Mouse (Mus musculus) layer of hippocampus, postnatal 25 days (tissue): ENCODE measurements around the gene Necap2. TPM values are rescaled to one million over a fixed set of nuclear protein-coding genes. Genes with fewer than 3 reads are reported as not detected.

ENCODE experiments used
- DNase-seq, 2 experiments: peaks; one replicate each; pipeline ENCODE4 v3.0.0; 2022; ENCODE audit warnings: mixed read lengths in 2 of 2, low spot score in 1 of 2; ENCODE audit errors: extremely low spot score in 1 of 2
- total RNA-seq, 2 experiments: library from RNA; stranded (reverse); gene quantifications; 2 replicates each; pipeline ENCODE4 v1.2.3; 2021

The Necap2 gene
- 10 to 100 TPM; 41.2 to 46.5 TPM for total RNA-seq

DNA sequence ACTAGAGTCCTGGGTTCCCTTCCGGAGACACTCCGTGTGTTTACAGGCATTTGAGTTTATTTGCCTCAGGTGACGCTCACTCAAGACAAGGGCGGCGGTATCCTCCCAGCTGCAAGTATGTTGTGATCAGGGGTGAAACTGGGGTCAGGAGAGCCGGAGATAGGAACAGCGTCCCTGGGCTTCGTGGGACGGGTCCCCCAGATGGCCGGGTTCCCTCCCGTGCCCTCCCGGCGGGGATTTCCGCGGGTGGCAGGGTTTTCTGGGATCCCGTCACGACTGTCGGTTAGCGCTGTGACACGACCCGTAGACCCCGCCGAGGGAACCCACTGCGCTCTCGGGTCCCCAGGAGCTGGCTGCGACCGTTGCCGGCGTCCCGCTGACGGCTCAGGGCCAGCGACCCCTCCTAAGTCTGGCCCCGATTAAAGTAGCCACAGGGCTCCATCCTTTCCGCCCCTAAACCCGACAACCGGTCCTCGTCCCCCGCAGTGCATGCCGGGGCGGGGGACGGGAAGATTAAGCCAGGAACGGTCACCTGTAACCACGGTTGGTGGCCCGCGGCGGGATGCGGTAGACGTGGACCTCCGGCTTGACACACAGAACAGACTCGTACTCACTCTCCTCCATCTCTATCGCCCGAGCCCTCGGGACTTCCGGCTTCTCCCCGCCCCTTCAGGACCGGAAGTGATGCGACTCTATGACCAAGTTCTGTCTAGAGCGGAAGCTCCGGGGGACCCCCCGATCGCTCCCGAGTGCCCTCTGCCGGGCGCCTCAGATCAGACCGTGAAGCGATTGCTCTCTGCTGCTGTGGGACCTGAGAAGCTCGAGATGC lies at the start of gene Necap2:
Necap2 (minus strand) TSS at position 677 of the 829 bp plus-strand sequence.
- DNase-seq: peak; percentile 88 to 95

DNA sequence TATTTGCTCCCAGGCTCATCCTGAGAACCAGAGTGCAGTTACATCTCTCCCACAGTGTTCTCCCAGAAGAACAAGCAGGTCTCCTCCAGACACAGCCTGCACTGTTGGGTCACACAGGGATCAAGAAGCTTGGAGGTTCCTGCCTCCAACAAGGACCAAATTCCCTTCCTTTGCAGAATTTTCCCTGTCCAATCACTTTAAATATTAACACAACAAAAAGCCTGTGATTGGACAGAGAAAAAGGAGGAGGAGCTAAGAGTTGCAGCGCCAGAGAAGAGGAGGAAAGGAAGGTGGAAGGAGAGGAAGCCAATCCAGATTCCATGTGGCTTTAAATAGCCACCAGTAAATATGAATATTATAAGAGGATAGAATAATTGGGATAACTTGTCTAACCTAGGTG lies 44.9 kb upstream of the Necap2 start:
- DNase-seq: no peak

DNA sequence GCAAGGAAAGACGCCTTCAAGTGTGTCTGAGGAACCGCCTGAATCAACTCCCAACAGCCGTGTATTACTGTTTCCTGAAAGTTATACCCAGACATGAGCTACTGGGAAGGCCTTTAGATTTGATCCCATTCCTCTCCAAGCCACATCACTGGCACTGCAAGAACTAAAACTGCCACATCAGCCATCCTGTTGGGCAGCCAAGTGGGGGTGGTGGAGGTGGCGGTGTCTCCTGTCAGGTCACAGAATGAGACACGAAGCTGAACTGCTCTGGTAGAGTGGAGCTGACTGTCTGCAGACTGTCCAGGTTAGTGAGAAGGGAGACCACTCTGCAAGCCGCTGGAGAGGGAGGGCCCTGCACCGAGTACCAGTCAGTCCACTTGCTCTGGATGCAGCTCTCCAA lies 44.5 kb upstream of the Necap2 start:
- no peak for DNase-seq

DNA sequence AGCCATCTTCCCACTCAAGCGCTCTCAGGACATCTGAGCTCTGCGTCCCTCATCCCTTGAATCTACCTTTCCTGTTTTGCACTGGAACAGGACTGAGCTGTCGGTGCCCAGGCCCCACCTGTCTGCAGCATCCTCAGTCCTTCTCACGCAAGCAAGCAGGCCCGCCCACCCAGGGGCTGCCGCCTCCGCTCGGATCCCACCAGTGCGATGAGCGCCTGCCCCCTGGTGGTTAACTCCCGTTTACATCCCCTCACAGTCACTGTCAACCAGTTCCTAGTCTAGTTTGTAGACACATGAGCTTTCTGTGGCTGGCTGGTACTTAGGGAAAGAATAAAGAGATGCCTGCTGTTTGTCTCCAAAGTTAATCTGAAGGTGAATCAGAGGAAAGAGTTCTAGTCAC lies 42.5 kb upstream of the Necap2 start:
- peak in 1 of 2 experiments; percentile 70 for DNase-seq

DNA sequence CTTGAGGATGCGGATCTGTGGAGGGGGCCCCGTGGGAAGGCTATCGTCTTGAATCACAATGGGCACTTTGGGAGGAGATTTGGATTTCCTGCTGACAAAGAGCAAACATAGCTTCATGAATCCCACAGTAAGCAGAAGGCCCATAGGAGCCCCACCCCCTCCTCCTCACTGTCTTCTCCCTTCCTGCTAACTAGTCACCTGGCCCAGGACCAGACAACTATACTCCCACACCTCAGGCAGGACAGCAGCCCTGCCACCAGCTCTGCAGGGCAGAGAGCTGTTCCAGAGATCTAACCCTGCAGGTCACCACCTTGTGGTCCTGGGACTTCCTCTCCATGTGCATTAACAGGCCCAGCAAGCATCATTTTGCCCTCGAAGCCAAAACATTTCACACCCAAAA lies 40.5 kb upstream of the Necap2 start:
- DNase-seq: no peak

DNA sequence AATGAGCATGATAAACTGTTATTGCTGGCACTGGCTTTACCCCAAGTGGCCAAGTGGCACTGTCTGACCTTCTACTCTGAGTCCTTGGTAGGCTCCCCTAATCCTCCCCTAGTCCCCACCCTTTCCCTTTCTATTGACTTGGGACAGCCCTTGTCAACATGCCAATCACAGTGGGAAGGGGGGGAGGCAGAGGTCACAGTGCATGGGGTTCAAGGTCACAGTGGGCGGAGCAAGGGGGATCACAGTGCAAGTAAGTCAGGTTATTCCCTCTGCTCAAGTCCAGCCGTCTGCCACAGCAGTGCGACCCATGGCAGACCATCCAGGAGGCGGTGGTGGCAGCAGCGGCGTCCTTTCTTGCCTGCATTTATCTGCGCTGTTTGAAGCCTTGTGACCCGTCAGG lies 37.2 kb upstream of the Necap2 start:
- DNase-seq: no peak

DNA sequence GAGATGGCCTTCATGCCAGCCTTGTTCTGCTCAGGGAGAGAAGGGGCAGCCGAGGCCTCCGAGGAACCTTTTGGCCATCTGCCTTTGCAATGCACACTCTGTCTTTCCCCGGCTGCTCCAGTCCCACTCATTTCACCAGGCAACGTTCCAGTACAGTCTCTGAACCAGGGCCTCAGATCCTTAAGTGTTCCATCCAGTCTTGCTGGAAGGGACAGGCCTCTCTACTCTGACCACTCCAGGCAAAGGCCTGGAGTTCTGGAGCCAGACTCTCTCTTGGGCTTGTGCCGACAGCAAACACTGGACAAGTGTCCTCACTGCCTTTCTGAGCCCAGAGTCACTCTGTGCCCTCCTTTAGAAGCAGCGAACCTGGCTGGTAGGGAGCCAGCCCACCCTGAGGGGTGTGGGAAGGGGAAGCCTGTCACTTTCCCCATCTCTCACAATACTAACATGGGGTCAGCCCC lies 36.4 kb upstream of the Necap2 start:
- no peak for DNase-seq

DNA sequence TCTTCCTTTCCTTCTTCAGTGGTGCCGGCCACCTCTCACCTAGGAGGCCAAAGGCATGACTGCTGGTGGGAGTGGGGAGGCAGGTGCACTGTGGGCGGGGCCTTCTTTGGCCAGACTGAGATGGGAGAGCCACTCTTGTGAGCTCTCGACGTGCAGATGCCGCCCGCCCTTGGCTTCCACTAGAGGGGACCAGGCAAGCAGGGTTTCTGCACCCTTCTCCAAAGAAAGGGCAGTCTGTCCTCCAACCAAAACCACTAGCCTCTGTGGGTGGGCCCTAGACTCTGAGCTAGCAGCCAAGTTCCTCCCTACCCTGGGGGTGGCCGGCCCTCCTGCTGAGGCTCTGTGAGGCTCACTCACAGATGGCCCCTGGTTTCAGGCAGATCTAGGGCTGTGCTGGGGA lies 35.7 kb upstream of the Necap2 start:
- DNase-seq: no peak

DNA sequence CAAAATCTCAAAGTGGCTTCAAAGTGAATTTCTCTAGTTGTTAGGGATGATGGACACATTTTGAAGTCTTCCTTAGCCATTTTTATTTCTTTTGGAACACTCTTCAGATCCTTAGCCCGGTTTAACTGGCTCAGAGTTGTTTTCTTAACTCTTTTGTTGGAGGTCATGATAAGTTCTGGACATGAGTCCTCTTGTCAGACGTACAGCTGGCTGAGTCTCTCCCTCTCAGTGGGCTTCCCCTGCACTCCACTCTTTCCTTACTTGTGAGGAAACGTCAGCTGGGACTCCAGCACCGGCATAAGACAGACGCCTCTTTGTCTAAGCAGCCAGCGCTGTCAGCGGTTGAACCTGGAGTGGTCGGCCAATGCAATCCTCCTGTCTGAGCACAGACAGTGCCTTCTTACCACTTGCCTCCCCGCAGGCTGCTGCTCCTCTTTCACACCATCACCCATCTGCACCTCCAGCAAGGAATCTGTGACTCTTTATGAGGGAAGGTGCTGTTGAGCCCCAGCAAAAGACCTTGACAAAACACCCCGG lies 30.1 kb upstream of the Necap2 start:
- no peak for DNase-seq

DNA sequence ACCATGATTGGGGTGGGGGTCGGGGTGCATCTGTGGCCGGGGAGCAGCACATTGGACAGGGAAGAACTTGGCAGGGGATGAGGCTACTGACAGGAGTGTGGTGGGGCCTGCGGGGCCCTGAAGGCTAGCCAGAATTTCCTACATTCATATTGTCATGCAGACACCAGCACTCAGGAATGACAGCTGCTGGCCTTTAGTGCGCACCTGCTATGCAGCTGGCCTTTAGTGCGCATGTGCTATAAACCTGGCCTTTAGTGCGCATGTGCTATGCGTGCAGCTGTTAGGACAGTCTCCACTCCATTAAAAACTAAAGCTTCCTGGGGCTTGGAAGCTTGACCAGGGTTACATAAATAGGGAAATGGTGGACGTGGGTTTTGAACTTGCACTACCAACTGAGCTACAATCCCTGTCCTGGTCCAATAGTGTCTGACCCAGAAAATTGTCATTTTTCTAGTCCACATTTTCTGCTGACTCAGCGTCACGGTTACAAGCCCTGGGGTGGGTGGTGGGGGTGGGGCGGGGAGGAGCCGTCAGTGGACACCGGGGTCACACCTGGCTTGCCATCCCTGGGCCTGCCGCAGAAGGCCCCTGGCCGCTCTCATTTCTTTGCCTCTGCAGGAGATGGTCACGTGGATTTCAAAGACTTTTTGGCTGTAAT lies 28.5 kb upstream of the Necap2 start:
- DNase-seq: no peak

DNA sequence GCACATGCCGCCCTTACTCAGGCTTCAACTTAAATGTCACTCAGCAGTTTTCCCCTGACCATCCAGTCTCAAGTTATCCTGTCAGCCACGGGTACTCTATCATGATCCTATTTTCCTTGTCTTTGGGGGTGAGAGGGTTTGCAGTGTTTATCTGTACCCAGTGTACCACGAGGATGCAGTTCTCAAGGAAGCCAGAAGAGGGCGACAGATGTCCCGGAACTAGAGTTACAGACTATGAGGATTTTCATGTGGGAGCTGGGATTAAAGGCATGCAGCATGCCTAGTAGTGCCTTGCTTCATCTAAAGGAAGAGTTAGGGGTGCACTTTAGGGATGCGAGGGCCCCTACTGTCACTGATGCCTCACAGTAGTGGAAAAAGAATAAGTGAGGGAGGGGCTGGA lies 23.7 kb upstream of the Necap2 start:
- DNase-seq: no peak

DNA sequence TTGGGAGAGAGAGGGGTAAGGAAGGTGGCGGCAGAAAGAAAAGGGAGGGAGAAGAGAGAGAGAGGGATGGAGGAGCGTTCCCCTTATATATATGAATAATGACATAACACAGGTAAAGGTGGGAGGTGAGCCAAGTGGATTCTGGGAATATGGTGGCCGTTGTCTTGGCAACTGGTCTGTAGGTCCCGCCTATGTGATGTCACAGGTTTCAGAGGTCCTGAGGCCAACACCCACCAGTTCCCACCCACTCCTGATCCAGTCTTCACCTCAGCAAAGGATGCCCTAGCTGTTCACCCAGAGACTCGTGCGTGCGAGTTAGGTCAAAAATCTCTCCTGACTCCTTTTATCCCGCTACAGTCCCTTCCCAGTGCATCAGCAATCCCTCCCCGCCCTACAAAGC lies 23.1 kb upstream of the Necap2 start:
- DNase-seq: no peak

DNA sequence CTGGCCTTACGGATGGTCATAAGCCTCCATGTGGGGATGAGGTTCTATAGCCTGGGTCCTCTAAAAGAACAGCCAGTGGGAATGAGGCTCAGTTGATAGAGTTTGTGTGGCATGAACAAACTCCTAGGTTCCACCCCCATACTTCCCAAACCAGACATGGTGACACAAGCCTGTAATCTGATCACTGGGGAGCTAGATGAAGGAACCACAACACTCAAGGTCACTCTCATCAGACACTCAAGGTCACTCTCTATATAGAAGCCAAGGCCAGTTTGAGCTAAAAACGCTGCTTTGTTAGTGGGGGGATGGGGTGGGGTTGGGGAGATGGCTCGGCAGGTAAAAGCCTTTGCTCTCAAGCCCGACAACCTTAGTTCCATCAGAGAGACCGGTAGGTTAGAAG lies 21.8 kb upstream of the Necap2 start:
- DNase-seq: no peak

DNA sequence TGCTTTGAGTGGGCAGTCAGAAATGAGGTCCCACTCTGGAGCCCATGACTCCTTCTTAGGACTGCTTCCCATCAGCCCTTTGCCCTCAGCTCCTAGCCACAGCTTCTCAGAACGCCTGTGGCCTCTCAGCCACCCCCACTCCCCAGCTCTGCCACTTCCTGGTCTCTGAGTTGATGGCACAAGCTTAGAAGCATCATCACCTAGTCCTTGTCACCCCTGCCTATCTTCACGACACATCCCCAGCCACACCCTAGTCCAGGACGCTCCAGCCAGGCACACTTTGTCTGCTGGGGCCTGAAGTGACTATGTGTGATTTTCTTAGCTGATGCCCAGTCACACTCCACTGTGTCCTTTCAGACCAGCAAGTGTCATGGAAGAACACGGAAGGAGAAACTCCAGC lies 20.8 kb upstream of the Necap2 start:
- no peak for DNase-seq

DNA sequence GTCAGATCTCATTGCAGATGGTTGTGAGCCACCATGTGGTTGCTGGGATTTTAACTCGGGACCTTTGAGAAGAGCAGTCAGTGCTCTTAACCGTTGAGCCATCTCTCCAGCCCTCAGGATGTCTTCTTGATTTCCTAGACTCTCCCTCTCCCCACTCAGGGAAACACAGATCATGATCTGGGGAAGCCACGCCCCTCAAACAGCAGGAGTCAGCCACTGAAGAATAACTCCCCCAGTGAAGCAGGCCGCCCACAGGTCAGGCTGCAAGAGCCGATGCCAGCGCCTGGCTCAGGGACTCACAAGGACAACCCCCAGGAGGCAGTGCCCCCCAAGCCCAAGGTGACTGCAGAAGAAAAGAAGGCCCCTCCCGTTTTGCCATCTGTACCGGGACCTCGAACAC lies 18.6 kb upstream of the Necap2 start:
- no peak for DNase-seq

DNA sequence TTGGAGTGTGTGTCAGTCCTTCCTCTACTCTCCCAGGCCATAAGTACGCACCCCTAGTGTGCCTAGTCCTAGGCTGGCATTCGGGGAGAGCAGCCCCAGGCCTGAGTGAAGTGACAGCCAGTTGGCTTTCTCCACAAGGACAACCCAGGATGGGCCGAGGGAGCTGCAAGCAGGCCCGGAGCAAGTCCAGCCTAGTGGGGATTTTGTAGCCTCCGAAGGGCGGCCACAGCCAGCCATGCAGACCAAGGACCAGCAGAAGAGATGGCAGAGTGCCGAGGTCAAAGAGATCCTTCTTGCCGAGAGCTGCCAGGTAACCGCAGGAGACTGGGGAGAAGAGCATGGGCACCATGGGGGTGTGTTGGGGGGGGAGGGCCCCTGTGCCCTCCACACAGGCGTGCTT lies 16.9 kb upstream of the Necap2 start:
- no peak for DNase-seq

DNA sequence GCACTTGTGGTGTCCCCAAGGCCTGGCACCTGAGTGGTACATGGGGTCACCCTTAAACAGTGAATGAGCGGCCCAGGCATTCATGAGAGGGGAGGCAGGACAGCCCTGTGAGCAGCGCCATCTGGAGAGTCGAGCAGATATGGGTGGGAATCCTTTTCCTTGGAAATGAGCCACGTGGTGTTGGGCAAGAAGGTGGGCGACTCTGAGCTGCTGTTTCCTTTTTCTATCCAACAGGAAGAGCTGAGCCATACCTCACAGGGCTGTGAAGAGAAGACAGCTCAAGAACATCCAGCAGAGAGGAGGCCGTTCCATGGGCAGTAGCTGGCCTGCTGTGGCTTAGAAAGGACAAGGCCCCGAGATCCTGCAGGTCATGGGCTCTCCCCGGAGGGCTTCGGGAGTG lies 10.6 kb upstream of the Necap2 start:
- no peak for DNase-seq

DNA sequence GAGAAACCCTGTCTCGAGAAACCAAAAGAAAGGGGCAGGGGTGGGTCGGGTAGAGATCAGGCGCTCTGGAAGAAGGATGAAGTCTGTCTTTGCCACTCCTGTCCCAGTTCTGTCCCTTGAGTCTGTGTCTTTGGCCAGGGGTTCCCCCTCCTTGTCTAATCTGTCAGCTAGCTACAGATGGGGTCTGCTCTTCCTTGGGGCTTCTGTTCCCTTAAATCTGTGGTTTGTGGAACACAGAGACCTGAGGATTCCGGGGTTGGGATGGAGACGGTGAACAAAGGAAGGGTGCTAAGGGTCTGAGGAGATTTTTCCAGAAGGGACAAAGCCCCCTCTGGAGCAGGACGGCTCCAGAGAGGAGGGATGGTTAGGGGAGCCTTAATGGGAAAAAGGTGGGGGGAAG lies 9.9 kb upstream of the Necap2 start, which contains the start of gene Spata21:
Spata21 (plus strand) TSS at position 301 of the 400 bp plus-strand sequence.
- DNase-seq: no peak

DNA sequence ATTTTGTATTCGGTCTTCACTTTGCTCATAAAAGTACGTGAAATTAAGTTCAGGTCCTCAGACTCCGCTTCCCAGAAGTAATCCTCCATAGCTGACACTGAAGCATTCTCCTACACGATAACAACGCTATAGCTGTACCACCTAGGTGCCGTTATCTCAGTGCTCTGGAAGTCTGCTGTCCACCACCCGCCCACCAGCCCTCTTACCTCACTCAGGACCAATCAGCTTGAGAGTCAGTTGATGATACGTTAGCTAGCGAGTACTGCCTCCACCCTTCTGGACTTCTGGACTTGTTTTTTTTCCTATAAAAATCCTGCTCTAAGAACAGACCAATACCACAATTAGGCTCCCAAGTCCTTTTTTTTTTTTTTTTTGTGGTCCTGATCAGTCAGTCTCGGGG lies 8.7 kb upstream of the Necap2 start:
- no peak for DNase-seq

DNA sequence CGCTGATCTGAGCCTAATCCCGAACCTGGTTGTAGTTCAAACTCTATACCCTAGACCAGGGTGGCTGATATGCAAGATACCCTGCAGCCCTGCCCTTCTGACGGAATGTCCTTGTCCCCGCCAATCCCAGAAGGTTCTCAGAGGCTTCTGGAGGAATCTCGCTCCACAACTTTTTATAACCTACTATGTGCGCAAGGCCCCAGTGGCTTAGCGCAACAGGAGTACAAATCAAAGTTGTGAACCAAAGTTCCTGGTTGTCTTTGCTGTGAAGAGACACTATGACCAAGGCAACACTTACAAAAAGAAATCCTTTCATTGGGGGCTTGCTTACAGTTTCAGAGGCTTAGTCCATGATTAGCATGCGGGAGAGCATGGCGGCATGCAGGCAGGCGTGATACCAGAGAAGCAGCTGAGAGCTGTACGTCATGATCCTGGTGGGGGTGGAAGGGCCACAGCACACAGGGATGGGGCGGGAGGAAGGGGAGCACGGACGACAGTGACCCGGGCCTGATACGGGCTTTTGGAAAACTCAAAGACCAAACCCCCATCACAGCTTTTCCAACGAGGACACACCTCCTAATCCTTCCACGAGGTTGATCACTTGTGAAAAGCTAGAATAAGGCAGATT lies 467 bp upstream of the Necap2 start:
- DNase-seq: no peak
